Mouse (Mus musculus): ENCODE results near the gene Mthfs.
"Not testable (repeated sequence)": the region's sequence is repeated elsewhere in the genome, so short reads cannot be mapped to it uniquely, and the experiment has no call there.

Gene Mthfs

GRCm38 (mm10) chr9:89210353-89211064 is at the start of gene Mthfs:
Mthfs (plus strand) TSS chr9:89210676.
- not testable (repeated sequence) for DNase-seq

GRCm38 (mm10) chr9:89172539-89172938 is 37.9 kb upstream of the Mthfs start:
- DNase-seq: not testable (repeated sequence)

DNA sequence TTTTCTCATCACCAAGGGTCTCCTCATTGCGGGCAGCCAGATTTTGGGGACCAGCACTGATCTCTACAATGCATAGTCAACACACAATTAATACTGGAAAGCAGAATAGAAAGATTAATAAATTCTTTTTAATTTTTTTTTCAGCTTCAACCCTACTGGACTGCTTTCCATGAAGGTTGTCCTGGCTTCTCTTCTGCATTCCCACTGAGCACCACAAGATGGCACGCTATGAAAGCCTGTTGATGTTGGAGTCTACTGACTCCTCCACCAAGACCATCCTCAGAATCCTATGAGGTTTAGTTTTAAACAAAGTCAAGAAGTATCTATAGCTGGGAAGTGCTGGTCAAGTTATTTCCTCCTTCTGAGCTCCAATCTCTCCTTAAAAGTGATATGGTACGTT is 31.6 kb upstream of the Mthfs start:
- DNase-seq: peak; percentile 70 to 87

DNA sequence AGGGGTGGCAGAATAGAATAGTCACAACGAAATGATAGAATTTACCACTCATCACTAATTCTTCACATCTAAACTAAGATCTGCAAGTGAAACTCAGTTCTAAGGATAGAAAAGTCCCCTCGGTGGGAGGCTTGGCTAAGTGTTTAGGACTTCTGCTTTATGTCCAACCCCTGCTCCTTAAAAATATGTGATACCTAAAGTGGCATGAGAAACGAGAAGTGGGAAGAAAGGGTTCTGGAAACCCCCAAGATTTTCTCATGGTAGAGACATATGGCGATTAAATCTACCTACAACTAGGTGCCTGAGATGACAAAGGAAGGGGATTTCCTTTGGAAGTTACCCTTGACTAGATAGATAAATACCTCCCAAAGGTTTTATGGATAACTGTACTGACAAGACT is 31.0 kb upstream of the Mthfs start:
- DNase-seq: not testable (repeated sequence)

DNA sequence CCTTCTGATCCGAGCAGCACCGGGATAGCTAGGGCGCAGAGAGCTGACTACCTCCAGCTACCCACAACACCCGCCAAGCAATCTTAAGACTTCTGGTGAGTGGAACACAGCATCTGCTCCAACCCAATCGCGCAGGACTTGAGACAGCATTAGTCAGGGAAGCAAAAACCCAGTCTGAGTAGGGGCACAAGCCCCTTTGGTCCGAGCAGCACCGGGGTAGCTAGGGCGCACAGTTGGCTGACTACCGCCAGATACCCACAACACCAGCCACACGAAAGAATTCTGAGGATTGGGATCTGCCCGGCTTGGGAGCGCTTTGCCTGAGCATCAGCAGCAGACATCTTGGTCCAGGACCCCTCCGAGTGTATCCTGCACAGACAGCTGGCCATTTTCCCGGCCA is 23.5 kb upstream of the Mthfs start:
- not testable (repeated sequence) for DNase-seq

DNA sequence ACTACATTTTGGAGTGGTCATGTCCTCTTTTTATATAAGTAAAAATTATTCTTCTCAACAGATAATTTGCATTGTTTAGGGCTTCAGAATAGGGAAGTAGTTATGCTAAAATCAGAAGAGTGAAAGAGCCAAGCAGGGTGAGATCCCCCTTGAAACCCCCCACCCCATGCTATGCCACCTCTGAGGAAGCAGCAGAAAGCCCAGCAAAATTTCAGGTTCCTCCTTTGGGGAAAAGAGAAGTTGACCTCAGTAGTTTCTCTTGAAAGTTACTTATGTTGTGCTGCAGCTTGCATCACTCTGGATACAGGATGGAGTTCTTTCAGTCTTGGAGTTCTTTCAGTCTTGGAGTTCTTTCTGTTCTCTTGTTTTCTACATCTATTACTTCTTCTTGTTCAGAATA is 15.0 kb upstream of the Mthfs start:
- DNase-seq: not testable (repeated sequence)

- not testable (repeated sequence) for DNase-seq
Observed at GRCm38 (mm10) chr9:89197509-89197908, 13.0 kb upstream of the Mthfs start.

DNA sequence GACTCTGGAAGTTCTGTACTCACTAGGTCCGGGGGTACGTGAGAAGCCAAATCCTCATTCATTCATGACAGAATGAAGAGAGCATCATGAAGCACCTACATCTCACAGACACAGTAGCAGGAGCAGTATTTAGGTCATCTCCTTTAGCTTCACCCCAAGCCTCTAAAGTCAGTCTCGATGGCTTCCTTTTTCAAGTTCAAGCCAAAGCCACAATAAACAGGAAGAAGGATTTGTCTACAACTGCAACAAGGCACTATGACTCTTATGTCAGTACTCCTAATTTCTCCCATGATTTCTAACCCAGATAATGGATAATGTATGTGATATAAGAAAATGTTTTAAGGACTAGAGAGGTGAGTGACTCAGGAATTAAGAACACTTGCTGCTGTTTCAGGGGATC is 12.1 kb upstream of the Mthfs start:
- DNase-seq: not testable (repeated sequence)

DNA sequence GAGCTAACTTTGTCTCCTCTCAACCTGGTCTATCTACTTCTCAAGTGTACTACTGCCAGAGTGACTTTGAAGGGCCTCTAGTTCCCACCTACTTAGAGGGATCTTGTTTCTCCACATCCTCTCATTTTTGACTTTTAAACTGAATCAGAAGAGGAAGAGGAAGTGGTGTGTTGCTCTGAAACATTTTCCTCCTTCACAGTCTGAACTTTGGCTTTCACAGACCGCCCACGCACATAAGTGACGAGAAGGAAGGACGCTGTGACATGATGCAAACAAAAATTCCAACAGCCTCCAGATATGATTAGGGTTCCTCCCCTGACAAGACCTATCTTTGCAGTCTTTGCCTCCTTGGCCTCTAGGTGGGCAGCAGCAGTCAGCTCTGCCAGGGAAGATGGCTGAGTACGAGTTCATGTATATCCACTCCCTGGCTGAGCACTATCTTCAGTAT is 11.5 kb upstream of the Mthfs start, which contains the start of the genes Bcl2a1b and Gm29094:
TSS of gene Bcl2a1b (plus strand) at position 241 of the 448 bp plus-strand sequence.
TSS of gene Gm29094 (plus strand) at position 411 of the 448 bp plus-strand sequence.
- DNase-seq: not testable (repeated sequence)

DNA sequence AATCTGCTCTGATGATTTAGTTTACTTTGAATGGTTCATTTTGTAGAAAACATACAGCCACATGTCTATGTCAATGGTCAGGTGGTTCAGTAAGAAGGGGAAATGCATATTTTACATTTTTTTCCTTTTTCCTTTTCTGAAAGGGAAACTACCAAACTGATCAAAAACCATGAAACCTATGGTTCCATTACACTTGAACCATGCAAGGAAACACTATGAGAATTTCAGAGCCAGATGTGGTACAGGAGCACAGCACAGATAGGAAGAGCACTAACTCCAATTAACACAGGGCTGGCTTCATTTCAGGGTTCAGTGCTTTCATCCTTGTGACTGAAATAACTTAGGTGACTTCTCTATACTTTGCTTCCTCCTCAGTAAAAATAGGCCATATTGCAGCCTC is 8.2 kb upstream of the Mthfs start:
- DNase-seq: not testable (repeated sequence)

- DNase-seq: not testable (repeated sequence)
Observed at GRCm38 (mm10) chr9:89208939-89209338, 1.5 kb upstream of the Mthfs start.

GRCm38 (mm10) chr9:89211065-89211858 is 786 bp downstream of the Mthfs start:
- peak; percentile 81 to 82 for DNase-seq

- peak; percentile 41 to 52 for DNase-seq
Observed at GRCm38 (mm10) chr9:89212428-89212827, 2.0 kb downstream of the Mthfs start.

DNA sequence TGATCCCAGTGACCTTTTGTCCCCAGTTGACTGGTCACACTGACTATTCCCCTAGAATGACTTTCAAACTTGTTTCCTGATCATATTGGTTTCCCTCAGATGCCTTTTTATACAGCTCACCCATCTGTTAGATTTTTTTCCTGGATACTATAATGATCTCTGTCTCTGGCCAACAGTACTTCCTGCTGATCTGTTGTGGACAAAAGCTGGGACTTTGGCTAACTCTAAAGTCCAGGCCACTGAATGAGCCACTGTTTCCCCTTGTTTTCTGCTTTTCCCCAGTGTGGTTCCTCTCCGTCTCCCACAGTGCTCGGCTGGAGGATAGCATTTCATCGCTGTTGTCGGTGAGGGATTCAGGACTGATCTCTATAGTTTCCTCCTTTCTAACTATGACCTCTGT is 7.7 kb downstream of the Mthfs start:
- DNase-seq: peak; percentile 22 to 24

GRCm38 (mm10) chr9:89219668-89220067 is 9.2 kb downstream of the Mthfs start:
- not testable (repeated sequence) for DNase-seq

GRCm38 (mm10) chr9:89220704-89221287 is 10.3 kb downstream of the Mthfs start:
- DNase-seq: not testable (repeated sequence)

GRCm38 (mm10) chr9:89226071-89226470 is 15.6 kb downstream of the Mthfs start:
- DNase-seq: peak in 1 of 2 experiments; percentile 37

DNA sequence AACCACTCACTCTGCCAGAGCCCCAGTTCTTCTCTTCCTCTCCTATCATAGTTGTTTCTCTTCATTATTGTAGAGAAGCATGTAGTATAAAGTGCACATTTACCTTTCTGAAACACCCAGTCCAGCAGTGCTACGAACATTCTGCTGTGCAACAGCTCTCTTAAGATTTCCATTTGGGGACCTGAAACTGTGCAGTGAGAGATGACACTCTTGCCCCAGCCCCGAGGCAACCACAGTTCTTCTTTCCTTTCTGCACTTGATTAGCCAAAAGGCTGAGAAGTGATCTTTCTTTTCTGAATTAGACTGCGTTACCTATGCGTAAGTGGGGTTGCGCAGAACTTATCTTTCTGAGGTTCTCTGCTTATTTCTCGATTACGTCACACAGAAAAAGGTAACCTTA is 17.6 kb downstream of the Mthfs start:
- DNase-seq: no peak

- peak; percentile 25 to 66 for DNase-seq
Observed at GRCm38 (mm10) chr9:89230897-89231497, 20.5 kb downstream of the Mthfs start.

DNA sequence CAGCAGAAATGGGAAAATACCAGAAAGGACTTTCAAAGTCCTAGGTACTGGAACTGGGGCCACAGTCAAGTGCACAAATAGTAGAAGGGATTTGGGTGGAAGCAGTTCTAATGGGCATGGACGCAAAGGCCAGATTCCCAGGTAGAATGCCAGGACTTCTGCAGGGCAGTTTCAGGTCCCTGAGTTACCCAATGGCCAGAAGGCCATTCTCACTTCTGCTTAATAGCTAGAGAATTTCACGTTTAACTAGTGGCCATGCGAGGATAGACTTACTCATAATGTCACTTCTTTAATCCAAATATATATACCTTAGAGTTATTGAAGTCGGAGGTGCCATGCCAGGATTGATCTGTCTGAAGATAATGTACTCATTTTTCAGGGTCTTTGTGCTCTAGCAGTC is 26.7 kb downstream of the Mthfs start:
- not testable (repeated sequence) for DNase-seq

DNA sequence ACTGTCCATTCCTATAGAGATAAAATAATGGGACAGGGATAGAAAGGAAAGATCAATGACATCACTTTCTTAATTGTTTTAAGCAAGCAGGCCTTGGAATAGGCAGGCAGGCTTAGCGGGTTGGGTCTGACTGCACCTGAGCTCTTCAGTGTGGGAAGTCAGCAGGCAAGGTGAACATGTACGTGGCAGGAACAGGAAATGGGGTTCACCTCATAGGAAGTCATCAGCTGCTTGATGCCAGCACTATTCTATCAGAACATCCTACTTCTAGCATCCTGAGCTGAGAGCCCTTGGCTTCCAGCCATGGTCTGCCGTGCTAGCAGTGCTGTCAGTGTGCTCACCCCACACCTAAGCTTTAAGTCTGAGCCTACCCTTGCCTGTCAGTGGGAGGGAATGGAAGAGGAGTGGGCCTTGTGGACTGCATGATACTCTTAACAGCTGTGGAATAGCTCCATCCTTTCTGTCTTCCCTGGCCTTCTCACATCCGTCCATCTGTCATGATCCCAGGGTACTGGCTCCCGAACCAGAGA is 28.6 kb downstream of the Mthfs start:
- not testable (repeated sequence) for DNase-seq

DNA sequence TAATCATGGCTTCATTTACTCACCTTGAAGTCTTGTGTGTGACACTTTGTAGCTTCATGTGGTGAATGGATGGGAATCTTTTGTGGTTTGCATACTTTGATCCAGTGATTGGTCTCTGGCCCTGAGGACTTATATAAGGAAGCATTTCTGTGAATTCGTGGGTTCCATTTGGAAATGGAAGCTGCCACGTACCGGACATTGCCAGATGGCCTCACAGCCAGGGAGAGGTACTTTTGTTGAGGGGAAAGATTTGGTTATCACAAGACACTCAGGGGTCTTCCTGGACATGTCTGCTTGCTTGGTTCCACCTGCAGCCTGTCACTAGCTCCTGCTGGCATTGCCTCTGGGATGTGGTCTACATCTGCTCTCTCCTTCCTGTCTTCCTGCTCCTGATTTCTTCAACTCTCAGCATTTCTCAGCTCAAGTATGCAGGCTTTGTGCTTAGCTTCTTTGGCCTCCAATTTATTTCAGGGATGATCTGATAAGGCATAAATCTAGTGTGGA is 30.1 kb downstream of the Mthfs start:
- not testable (repeated sequence) for DNase-seq

Measured in kidney, postnatal 36 days (tissue).